Mouse (Mus musculus): ENCODE results near the gene Arrdc4. TPM values are rescaled to one million over a fixed set of nuclear protein-coding genes. Genes with fewer than 3 reads are reported as not detected.

Arrdc4 gene
- total and polyA plus RNA-seq, 3 experiments, result not detected

GRCm38 (mm10) chr7:68687140-68687611 is 61.9 kb downstream of the Arrdc4 start:
- H3K4me1 ChIP-seq (ENCODE audit: control insufficient read depth in 1 of 2, insufficient read depth in 2 of 2), result no peaks in the 10 kb centered on the region
- in situ Hi-C loops (cut with MboI; ENCODE audit: low pct_ligation_motif_present, low pct_unique_long_range_greater_than_20kb, low sequenced_read_pairs) (no loop called here), dilution Hi-C loops (cut with MboI; ENCODE audit: extremely low pct_ligation_motif_present, extremely low pct_unique_long_range_greater_than_20kb, low sequenced_read_pairs) (no loop called here)
- H3K4me2 ChIP-seq (ENCODE audit: insufficient read depth, low read depth, poor library complexity, severe bottlenecking), result no peak overlapping the region
- no peaks in the 10 kb centered on the region for H3K27me3 ChIP-seq (replicated peaks)
- DNase-seq (ENCODE audit: extremely low read depth), result no peak
- H3K27ac ChIP-seq (ENCODE audit: insufficient read depth, low read depth), result no peak overlapping the region
- H3K9ac ChIP-seq (ENCODE audit: insufficient read depth, low read depth), result no peak overlapping the region
- TF ChIP-seq JUND (conservative IDR thresholded peaks at IDR 0.05; ENCODE audit: low read depth, low read length), result no peak
- TF ChIP-seq POLR2AphosphoS2 (IDR thresholded peaks at IDR 0.05; ENCODE audit: low read depth, low read length), result no peak
- TF ChIP-seq USF1 (IDR thresholded peaks at IDR 0.05; ENCODE audit: low read depth, low read length), result no peak
- no peak for TF ChIP-seq MEF2A (IDR thresholded peaks at IDR 0.05; ENCODE audit: borderline replicate concordance, low read depth, low read length)
- no peak for TF ChIP-seq MAFK (IDR thresholded peaks at IDR 0.05; ENCODE audit: insufficient replicate concordance, low read length)
- no peak for TF ChIP-seq UBTF (IDR thresholded peaks at IDR 0.05; ENCODE audit: low read depth, low read length)
- no peak for TF ChIP-seq ZC3H11A (IDR thresholded peaks at IDR 0.05; ENCODE audit: low read depth, low read length)
- TF ChIP-seq POLR2A (IDR thresholded peaks at IDR 0.05; ENCODE audit: low read depth, low read length), result no peak
- TF ChIP-seq RCOR1 (conservative IDR thresholded peaks at IDR 0.05; ENCODE audit: low read depth, low read length), result no peak
- no peak for TF ChIP-seq SMC3 (IDR thresholded peaks at IDR 0.05; ENCODE audit: low read depth, low read length)
- no peaks in the 10 kb centered on the region for H3K36me3 ChIP-seq (replicated peaks in 1 of 2; ENCODE audit: control insufficient read depth in 1 of 2, insufficient read depth in 1 of 2, low read length in 1 of 2)
- no peaks in the 10 kb centered on the region for H3K79me2 ChIP-seq (replicated peaks; ENCODE audit: control insufficient read depth, extremely low read depth, insufficient read depth, poor library complexity, severe bottlenecking)
- no peak overlapping the region for H3K4me3 ChIP-seq (replicated peaks in 1 of 3; ENCODE audit: low read depth in 2 of 3, low read length in 2 of 3, poor library complexity in 1 of 3)
- peaks cover 62% of the 10 kb centered on the region for H3K9me3 ChIP-seq (replicated peaks; ENCODE audit: low read length)

All from CH12.LX (cell line).